ENCODE assay signal across 8 mouse cellular contexts in the genomic region with DNA sequence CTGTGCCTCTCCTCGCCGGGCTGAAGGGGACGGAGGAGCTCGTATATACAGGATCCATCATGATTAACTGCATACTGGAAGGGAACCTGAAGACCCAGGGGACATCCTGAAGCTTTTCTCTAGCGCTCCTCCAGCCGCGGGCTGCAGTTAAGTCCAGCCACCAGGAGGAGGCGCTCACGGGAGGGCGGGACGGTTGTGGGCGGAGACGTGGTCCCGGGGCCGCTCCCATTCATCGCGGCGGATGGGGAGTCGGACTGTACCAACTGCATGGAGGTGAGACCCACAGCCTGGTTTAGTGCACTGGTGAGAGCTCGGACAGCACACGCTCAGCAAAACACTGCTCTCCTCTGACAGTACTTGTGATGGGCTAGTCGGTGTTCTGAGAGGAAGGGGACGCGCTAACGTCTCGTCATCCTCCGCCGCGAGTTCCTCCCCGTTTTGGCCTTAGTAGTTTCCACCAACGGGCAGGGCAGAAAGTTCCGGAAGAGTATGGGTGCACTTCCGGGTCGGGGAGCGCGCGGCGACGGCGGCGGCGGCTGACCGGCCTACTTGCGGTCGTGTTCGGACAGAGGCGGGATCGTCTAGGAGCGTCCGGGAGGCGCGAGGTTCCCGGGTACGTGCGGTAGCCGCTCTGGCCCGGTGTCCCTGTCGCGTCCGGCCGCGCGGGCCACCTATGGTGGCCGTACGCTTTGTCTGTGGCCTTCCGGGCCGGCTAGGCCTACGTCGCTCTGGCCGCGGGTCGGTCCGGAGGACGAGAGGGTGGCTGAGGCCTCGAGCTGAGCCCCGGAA. TPM values are rescaled to one million over a fixed set of nuclear protein-coding genes. Genes with fewer than 3 reads are reported as not detected.
DNase-seq lines count a peak whose midpoint lies in the region; ATAC-seq and TF ChIP-seq lines count a peak whose summit lies in the region.

A gene (plus strand): TSS at position 506 of the 789 bp plus-strand sequence.

- H3K27me3 ChIP-seq in hindbrain, embryonic 10.5 days (ENCODE audit: insufficient read depth, poor library complexity, severe bottlenecking), result no peaks in the 10 kb centered on the region
- H3K27me3 ChIP-seq in lung, postnatal 0 days (replicated peaks; ENCODE audit: insufficient read depth, low read length), result no peaks in the 10 kb centered on the region

- H3K4me2 ChIP-seq in lung, postnatal 0 days (replicated peaks; ENCODE audit: low read depth, low read length), result peak within 1 kb of the TSS; percentile 62

- TF ChIP-seq CTCF in lung, postnatal 0 days (IDR thresholded peaks at IDR 0.05), result peak; percentile 98

- peak; percentile 96 for ATAC-seq in frontal cortex, adult (ENCODE audit: low TSS enrichment)
- peak; percentile 95 for ATAC-seq in lung, postnatal 0 days

- peak within 1 kb of the TSS; percentile 73 for H3K4me3 ChIP-seq in hindbrain, embryonic 10.5 days
- peak within 1 kb of the TSS; percentile 84 for H3K4me3 ChIP-seq in lung, postnatal 0 days (ENCODE audit: low read depth, low read length)

- H3K36me3 ChIP-seq in hindbrain, embryonic 10.5 days, result peaks cover 33% of the 10 kb centered on the region
- H3K36me3 ChIP-seq in lung, postnatal 0 days (ENCODE audit: insufficient read depth, low read length), result peaks cover 18% of the 10 kb centered on the region; the same call in 1 of the 2 replicates

- peak within 1 kb of the TSS; percentile 99 for H3K27ac ChIP-seq in hindbrain, embryonic 10.5 days
- peak within 1 kb of the TSS; percentile 92 for H3K27ac ChIP-seq in lung, postnatal 0 days (ENCODE audit: low read length)

- H3K4me1 ChIP-seq in hindbrain, embryonic 10.5 days (replicated peaks), result peaks cover 26% of the 10 kb centered on the region
- H3K4me1 ChIP-seq in lung, postnatal 0 days (ENCODE audit: insufficient read depth, low read depth, low read length), result no peaks in the 10 kb centered on the region

- H3K9me3 ChIP-seq in hindbrain, embryonic 10.5 days, result no peaks in the 10 kb centered on the region
- no peaks in the 10 kb centered on the region for H3K9me3 ChIP-seq in lung, postnatal 0 days (ENCODE audit: low read length)

- DNase-seq in MEL-GATA-1-ER (ENCODE audit: extremely low read depth, low read depth), result peak; percentile 66
- peak; percentile 96 for DNase-seq in cerebellum, adult 8-10 months
- peak; percentile 93 for DNase-seq in hindbrain, embryonic 10.5 days (ENCODE audit: low spot score)
- peak; percentile 85 for DNase-seq in layer of hippocampus, adult 9-11 months
- peak; percentile 95 for DNase-seq in lung, postnatal 0 days (ENCODE audit: low spot score)
- DNase-seq in ovary, postnatal 14 days (ENCODE audit: low spot score), result peak; percentile 96
- DNase-seq in thymus, postnatal 14 days, result peak; percentile 94

- under 1% methylated on average over 76 of the region's 76 CpGs for WGBS in hindbrain, embryonic 10.5 days
- 1% methylated on average over 75 of the region's 76 CpGs for WGBS in lung, postnatal 0 days

- peak within 1 kb of the TSS; percentile 81 for H3K9ac ChIP-seq in lung, postnatal 0 days (replicated peaks; ENCODE audit: low read depth)

- TF ChIP-seq EP300 in lung, postnatal 0 days (IDR thresholded peaks at IDR 0.05), result no peak

RNA-seq across cellular contexts. Expression of the gene that starts here (rescaled TPM):
- 106 and 108 TPM in 2 replicates for polyA plus RNA-seq in hindbrain, embryonic 10.5 days (2016; fragmentation: Nextera tagmentation; extraction: Ambion mirVana)
- 26.6 and 32.0 TPM in 2 replicates for polyA plus RNA-seq in lung, postnatal 0 days (2015; fragmentation: Nextera tagmentation; extraction: Ambion mirVana)

Comparison
In these comparisons a context has a peak if more than half of its experiments do, and no peak if none do; other contexts are left out.
1. Peak in every context shown above with its lines: DNase-seq, ATAC-seq, H3K4me3 ChIP-seq and H3K27ac ChIP-seq.